Mouse (Mus musculus) natural killer cell, adult 2 months (primary cell): ENCODE measurements around the gene Olfr48.

Experiments
- DNase-seq, 2 experiments: peaks; one replicate each; pipeline ENCODE4 v3.0.0; 2022; ENCODE audit warnings: low spot score in 2 of 2

The Olfr48 gene

DNA sequence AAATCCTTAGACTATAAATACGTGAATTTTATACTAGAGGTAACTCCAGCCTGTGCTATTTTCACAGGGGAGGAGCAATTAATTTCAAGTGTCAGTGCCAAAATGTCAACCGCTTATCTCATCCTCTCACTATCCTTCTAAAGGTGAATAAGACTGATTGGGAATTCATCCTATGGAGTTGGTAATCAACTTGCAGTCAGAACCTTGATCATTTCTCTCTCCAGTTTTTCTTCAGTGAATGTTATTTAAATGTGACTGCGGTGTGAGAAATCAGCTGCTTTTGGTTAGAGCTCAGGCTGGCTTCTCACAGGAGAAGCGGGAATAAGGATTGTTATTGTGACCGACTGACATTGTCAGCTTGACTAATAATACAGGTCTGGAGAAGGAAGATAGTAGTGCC lies at the start of gene Olfr48:
Olfr48 (minus strand) TSS at position 101 of the 400 bp plus-strand sequence.
- no peak for DNase-seq

DNA sequence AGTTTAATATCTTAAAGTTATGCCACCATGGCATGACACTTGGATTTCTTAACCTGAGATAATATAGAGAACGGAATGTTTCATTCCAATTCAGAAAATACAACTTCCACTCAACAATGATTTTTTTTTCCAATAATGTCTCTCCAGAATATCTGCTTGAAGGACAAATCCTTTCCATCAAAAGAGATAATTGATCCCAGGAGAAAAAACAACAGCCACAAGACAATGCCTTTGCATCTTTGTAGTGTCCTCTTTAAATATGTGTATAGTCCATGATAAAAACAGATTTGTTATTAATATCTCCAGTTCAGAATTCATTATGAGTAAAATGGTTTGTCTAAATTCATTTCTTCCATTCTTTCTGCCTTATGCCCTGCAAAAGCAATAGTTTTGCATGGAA lies 30.1 kb upstream of the Olfr48 start, which contains the start of gene Olfr1257:
Olfr1257 (plus strand) TSS at position 301 of the 400 bp plus-strand sequence.
- DNase-seq = no peak

DNA sequence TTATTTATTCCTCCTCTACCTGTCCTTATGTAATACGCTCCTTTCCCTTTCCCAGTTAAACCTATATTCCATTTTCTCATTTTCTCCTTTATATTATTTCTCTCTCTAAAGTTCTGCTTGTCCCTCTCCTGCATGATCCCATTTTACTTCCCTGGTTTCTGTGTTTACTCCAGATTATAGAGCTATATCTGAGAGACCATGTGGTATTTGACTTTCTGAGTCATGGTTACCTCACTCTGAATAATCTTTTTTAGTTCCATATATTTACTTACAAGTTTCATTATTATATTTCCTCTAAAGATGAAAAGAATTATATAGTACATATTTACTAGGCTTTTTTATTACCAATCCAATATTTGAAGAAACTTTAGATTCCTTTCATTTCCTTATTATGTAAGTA lies 1.2 kb upstream of the Olfr48 start:
- no peak for DNase-seq

DNA sequence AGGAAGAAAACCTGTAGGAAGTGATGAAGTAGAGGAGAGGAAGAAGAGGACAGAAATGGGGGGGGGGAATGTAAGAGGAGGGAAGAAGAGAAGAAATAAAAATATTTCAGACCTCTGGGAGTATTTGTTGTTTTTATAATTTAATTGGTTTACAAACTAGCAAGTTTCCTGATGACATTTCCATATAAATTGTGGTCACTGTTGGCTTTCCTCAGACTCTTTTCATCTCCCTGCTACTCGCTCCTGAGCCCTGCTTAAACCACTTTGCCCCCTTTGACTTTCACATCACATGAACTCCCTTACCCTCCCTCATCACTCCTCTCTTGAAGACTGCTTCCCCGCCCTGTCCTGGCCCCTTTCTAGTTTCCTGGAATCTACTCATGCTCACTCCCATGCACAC lies 6.5 kb downstream of the Olfr48 start, which contains the start of gene Olfr1256:
Olfr1256 (minus strand) TSS at position 101 of the 400 bp plus-strand sequence.
- no peak for DNase-seq

DNA sequence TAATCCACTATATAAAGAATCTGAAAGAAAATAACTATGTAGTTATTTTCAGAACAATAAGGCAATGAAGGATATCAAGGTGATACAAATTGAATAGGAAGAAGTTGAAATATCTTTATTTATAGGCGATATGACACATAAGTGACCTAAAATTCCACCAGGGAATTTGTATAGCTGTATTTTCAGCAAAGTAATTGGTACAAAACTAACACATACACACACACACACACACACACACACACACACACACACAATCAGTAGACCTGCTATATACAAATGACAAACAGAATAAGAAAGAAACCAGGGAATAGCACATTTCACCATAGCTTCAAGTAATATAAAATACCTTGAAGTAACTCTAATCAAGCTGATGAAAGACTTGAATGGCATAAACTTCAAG lies 27.8 kb downstream of the Olfr48 start:
- DNase-seq = no peak

DNA sequence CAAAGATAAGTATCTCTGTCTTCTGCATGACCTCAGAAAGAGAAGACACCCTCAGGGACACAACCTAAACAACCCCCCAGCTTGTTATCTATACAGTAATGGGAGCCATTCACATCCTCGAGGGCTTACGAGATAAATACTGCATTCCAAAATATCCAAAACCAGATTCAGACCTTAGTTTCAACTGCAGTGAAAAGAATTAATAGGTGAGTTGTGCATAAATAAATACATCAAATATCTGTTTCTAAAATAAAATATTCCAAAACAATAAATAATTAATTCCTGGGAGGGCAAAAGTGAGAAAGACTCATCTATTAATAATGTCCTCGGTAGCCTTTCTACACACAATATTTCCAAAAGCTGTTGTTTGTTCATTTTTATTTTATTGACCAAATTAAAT lies 36.3 kb downstream of the Olfr48 start, which contains the start of gene Olfr1255:
Olfr1255 (plus strand) TSS at position 301 of the 400 bp plus-strand sequence.
- DNase-seq = no peak

DNA sequence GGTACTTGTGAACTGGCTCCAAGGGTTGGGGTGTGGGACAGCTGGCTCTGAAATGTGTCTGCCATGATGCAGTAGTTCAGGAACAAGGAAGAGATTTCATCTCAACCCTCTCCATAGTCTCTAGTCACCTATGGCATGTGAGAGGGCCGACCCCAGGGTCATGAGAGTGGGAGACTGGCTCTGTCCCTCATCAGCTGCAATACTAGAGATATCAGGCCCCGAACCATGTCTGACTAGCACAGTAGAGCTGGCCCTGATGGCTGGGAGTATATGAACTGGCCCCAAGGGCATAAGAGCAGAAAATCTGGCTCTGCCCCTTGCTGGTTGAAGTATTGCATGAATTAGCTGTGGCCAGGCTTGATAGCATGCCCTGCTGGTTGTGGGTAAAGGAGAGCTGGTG lies 37.3 kb downstream of the Olfr48 start:
- no peak for DNase-seq

DNA sequence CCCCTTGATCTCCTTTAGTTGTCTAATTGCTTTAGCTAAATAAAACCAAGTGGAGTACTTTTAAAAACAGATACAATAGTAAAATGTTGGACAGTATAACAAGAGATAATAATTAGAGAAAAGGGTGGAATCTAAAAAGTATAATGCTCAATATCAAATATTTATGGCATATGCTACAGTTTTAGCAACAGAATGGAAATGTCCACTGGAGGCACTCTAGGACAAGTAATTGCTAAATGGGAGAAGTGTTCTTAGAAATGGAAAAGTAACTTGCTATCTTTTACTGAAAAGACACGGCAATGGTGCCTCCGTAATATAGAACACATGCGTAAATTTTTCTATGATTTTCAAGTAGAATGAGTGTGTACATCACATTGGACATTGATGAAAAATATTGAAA lies 48.4 kb downstream of the Olfr48 start:
- no peak for DNase-seq

DNA sequence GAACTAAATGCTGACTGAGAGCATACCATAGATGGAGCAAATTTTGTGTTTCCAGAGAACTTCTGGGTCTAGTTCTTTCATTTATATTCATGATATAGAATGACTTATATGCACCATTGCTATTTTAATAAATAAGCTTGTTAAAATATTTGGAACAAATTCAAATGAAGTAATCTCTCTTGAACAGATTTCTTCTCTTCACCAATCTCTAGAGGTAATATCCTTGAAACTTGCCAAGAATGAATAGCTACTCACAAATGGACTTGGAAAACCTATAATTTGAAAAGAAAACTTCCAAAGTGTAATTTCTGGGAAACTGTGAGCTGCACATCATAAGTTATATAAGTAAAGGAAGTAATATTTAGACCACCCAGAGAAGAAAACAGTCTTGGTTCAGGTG lies 54.5 kb downstream of the Olfr48 start, which contains the start of gene Olfr1254:
Olfr1254 (minus strand) TSS at position 101 of the 400 bp plus-strand sequence.
- DNase-seq = no peak
